Mouse (Mus musculus) bone marrow macrophage, adult 2 months (primary cell): Measurements from ENCODE around the gene Tab2.

ENCODE experiments used
- CTCF ChIP-seq: IDR thresholded peaks from 2 replicates; pipeline ENCODE4 v1.5.1; 2012; ENCODE audit warnings: low read depth, mild to moderate bottlenecking, low read length, moderate library complexity
- POLR2A ChIP-seq: IDR thresholded peaks from 2 replicates; pipeline ENCODE4 v1.6.1; 2012; ENCODE audit warnings: mild to moderate bottlenecking, low read depth, low read length, borderline replicate concordance

- TF ChIP-seq CTCF (no peak), POLR2A (no peak)
Observed at GRCm38 (mm10) chr10:7987521-7987920, 31.5 kb upstream of the Tab2 start.
